Mouse (Mus musculus) limb, embryonic 14.5 days (tissue): Measurements from ENCODE around the gene Olfr91. TPM values are rescaled to one million over a fixed set of nuclear protein-coding genes. Genes with fewer than 3 reads are reported as not detected.

ENCODE experiments used
- ATAC-seq: fragments of 200-750 bp; cut with Nextera tagmentation; 2 replicates; pipeline ENCODE4 v1.8.0; 2017; ENCODE audit warnings: low read depth, moderate number of reproducible peaks, moderate TSS enrichment; ENCODE audit not compliant: low FRiP score
- DNase-seq: peaks from one replicate; pipeline ENCODE4 v3.0.0-alpha.2; 2015; ENCODE audit warnings: low spot score
- H3K27ac ChIP-seq: fragments of 300-500 bp; sonication (generic); replicated peaks from 2 replicates; pipeline ENCODE4 v1.5.1; 2014; ENCODE audit warnings: low read depth, mild to moderate bottlenecking, low read length, moderate library complexity, mixed read lengths
- H3K27me3 ChIP-seq: fragments of 300-500 bp; sonication (generic); 2 replicates; pipeline ENCODE4 v1.6.1; 2014; ENCODE audit warnings: low read length, mixed read lengths; ENCODE audit not compliant: control insufficient read depth, insufficient read depth
- H3K36me3 ChIP-seq: fragments of 300-500 bp; sonication (generic); 2 replicates; pipeline ENCODE4 v1.6.1; 2014; ENCODE audit warnings: mild to moderate bottlenecking, low read length, moderate library complexity, mixed read lengths; ENCODE audit not compliant: control insufficient read depth, insufficient read depth
- H3K4me1 ChIP-seq: fragments of 300-500 bp; sonication (generic); 2 replicates; pipeline ENCODE4 v1.6.1; 2014; ENCODE audit warnings: antibody characterized with exemption, low read length, mixed read lengths; ENCODE audit not compliant: control insufficient read depth, insufficient read depth
- H3K4me2 ChIP-seq: fragments of 300-500 bp; sonication (generic); replicated peaks from 2 replicates; pipeline ENCODE4 v1.6.1; 2014; ENCODE audit warnings: low read depth, mild to moderate bottlenecking, low read length, moderate library complexity; ENCODE audit not compliant: severe bottlenecking
- H3K4me3 ChIP-seq: fragments of 300-500 bp; sonication (generic); replicated peaks from 2 replicates; pipeline ENCODE4 v1.5.1; 2014; ENCODE audit warnings: low read length
- H3K9ac ChIP-seq: fragments of 300-500 bp; sonication (generic); 2 replicates; pipeline ENCODE4 v1.6.1; 2014; ENCODE audit warnings: mild to moderate bottlenecking, low read depth, low read length, moderate library complexity; ENCODE audit not compliant: severe bottlenecking
- H3K9me3 ChIP-seq: fragments of 300-500 bp; sonication (generic); 2 replicates; pipeline ENCODE4 v1.6.1; 2016; ENCODE audit warnings: low read length; ENCODE audit not compliant: control insufficient read depth
- POLR2A ChIP-seq: fragments of 200-500 bp; IDR thresholded peaks from 2 replicates; pipeline ENCODE4 v1.8.0; 2012; ENCODE audit warnings: inconsistent platforms, mild to moderate bottlenecking, moderate library complexity, borderline replicate concordance; ENCODE audit not compliant: insufficient read depth, insufficient read length; ENCODE audit errors: extremely low read depth
- WGBS: fragments of 180-500 bp; shearing (Covaris S2); extraction: QIAGEN DNeasy Blood & Tissue Kit; methylation state at CpG from one replicate; pipeline ENCODE4 v1.1.7; 2014; 5-methylcytosine and 5-hydroxymethylcytosine counted together
- polyA plus RNA-seq, 2 experiments: library from polyadenylated mRNA; depleted of rRNA in 1 of 2; stranded (reverse) in 1 of 2; unstranded in 1 of 2; fragments of >200 nt; fragmentation: Nextera tagmentation in 1 of 2; extraction: Ambion mirVana in 1 of 2; gene quantifications; 2 replicates each; pipeline versions ENCODE4 v1.2.1 to v1.2.3; 2012 to 2014

Olfr91 gene
- polyA plus RNA-seq, 2 experiments, result not detected

- Histone ChIP-seq H3K9ac (no peak overlapping the region), H3K4me3 (no peak overlapping the region), H3K27me3 (no peaks in the 10 kb centered on the region), H3K36me3 (no peaks in the 10 kb centered on the region), H3K9me3 (no peaks in the 10 kb centered on the region), H3K4me1 (no peaks in the 10 kb centered on the region), H3K4me2 (no peak overlapping the region), H3K27ac (no peak overlapping the region)
- ATAC-seq (no peak), DNase-seq (no peak)
- 72% methylated on average over 10 of the region's 10 CpGs for WGBS
- no peak for TF ChIP-seq POLR2A
Measured at GRCm38 (mm10) chr17:37085545-37085944, 12.5 kb downstream of the Olfr91 start.

- Histone ChIP-seq H3K9me3 (no peaks in the 10 kb centered on the region), H3K4me1 (no peaks in the 10 kb centered on the region), H3K9ac (no peak overlapping the region), H3K4me3 (no peak overlapping the region), H3K27me3 (no peaks in the 10 kb centered on the region), H3K4me2 (no peak overlapping the region), H3K36me3 (no peaks in the 10 kb centered on the region), H3K27ac (no peak overlapping the region)
- ATAC-seq, result no peak
- no peak for TF ChIP-seq POLR2A
- WGBS, result 70% methylated on average over 5 of the region's 5 CpGs
- DNase-seq, result no peak
Measured at GRCm38 (mm10) chr17:37084632-37085031, 13.4 kb downstream of the Olfr91 start.

- Histone ChIP-seq H3K4me3 (no peak overlapping the region), H3K36me3 (no peaks in the 10 kb centered on the region), H3K9me3 (no peaks in the 10 kb centered on the region), H3K9ac (no peak overlapping the region), H3K4me2 (no peak overlapping the region), H3K27ac (no peak overlapping the region), H3K4me1 (peaks cover 8% of the 10 kb centered on the region; the same call in 1 of the 2 replicates), H3K27me3 (no peaks in the 10 kb centered on the region)
- ATAC-seq (peak; percentile 50), DNase-seq (peak; percentile 83)
- 3% methylated on average over 7 of the region's 8 CpGs for WGBS
- TF ChIP-seq POLR2A, result no peak
Measured at GRCm38 (mm10) chr17:37083327-37083726, 14.8 kb downstream of the Olfr91 start.

- Histone ChIP-seq H3K4me2 (no peak overlapping the region), H3K9me3 (no peaks in the 10 kb centered on the region), H3K9ac (no peak overlapping the region), H3K27me3 (no peaks in the 10 kb centered on the region), H3K27ac (no peak overlapping the region), H3K4me3 (no peak overlapping the region), H3K36me3 (no peaks in the 10 kb centered on the region), H3K4me1 (peaks cover 8% of the 10 kb centered on the region; the same call in 1 of the 2 replicates)
- DNase-seq, result no peak
- ATAC-seq, result no peak
- TF ChIP-seq POLR2A, result no peak
- WGBS, result 86% methylated on average over 4 of the region's 4 CpGs
Measured at GRCm38 (mm10) chr17:37081659-37082058, 16.4 kb downstream of the Olfr91 start.

- H3K9me3 ChIP-seq, result no peaks in the 10 kb centered on the region
- no peak overlapping the region for H3K9ac ChIP-seq
- H3K4me2 ChIP-seq, result no peak overlapping the region
- no peaks in the 10 kb centered on the region for H3K27me3 ChIP-seq
- H3K4me1 ChIP-seq, result peaks cover 8% of the 10 kb centered on the region; the same call in 1 of the 2 replicates
- DNase-seq (no peak), ATAC-seq (no peak)
- H3K4me3 ChIP-seq, result no peak overlapping the region
- H3K36me3 ChIP-seq, result peaks cover 13% of the 10 kb centered on the region
- no peak overlapping the region for H3K27ac ChIP-seq
- no peak for TF ChIP-seq POLR2A
- WGBS, result 11% methylated on average over 5 of the region's 5 CpGs
Measured at GRCm38 (mm10) chr17:37080119-37080518, 18.0 kb downstream of the Olfr91 start.

- DNase-seq, result no peak
- no peak for TF ChIP-seq POLR2A
Measured at GRCm38 (mm10) chr17:37078990-37079389, 19.1 kb downstream of the Olfr91 start.

More at GRCm38 (mm10) chr17:37078990-37079389, 19.1 kb downstream of the Olfr91 start:
- Histone ChIP-seq H3K4me3 (no peak overlapping the region), H3K4me2 (no peak overlapping the region), H3K27ac (0 out of 2 replicates have a peak overlapping the region, but pooled peaks have one; percentile 4), H3K9ac (no peak overlapping the region), H3K36me3 (peaks cover 24% of the 10 kb centered on the region), H3K9me3 (no peaks in the 10 kb centered on the region), H3K4me1 (peaks cover 8% of the 10 kb centered on the region; the same call in 1 of the 2 replicates), H3K27me3 (no peaks in the 10 kb centered on the region)
- ATAC-seq, result no peak
- WGBS, result 34% methylated on average over 2 of the region's 2 CpGs
